Mouse (Mus musculus) heart, embryonic 11.5 days (tissue): ENCODE results near the gene Hoxa13. TPM values are rescaled to one million over a fixed set of nuclear protein-coding genes. Genes with fewer than 3 reads are reported as not detected.

Experiments used
- ATAC-seq: fragments of 200-750 bp; cut with Nextera tagmentation; replicated peaks from 2 replicates; pipeline ENCODE4 v1.8.0; 2017; ENCODE audit warnings: moderate library complexity; ENCODE audit not compliant: insufficient number of reproducible peaks, low FRiP score, low TSS enrichment
- H3K27ac ChIP-seq: fragments of 300-500 bp; sonication (generic); 2 replicates; pipeline ENCODE4 v1.5.1; 2014; ENCODE audit warnings: mild to moderate bottlenecking, low read depth, low read length
- H3K27me3 ChIP-seq: fragments of 300-500 bp; sonication (generic); 2 replicates; pipeline ENCODE4 v1.6.1; 2014; ENCODE audit warnings: mild to moderate bottlenecking, low read length, mixed read lengths; ENCODE audit not compliant: control insufficient read depth, insufficient read depth
- H3K36me3 ChIP-seq: fragments of 300-500 bp; sonication (generic); 2 replicates; pipeline ENCODE4 v1.6.1; 2014; ENCODE audit warnings: mild to moderate bottlenecking, low read length, moderate library complexity, mixed read lengths; ENCODE audit not compliant: control insufficient read depth, insufficient read depth
- H3K4me1 ChIP-seq: fragments of 300-500 bp; sonication (generic); 2 replicates; pipeline ENCODE4 v1.6.1; 2014; ENCODE audit warnings: low read length; ENCODE audit not compliant: control insufficient read depth, insufficient read depth
- H3K4me2 ChIP-seq: fragments of 300-500 bp; sonication (generic); 2 replicates; pipeline ENCODE4 v1.6.1; 2014; ENCODE audit warnings: mild to moderate bottlenecking, moderate library complexity
- H3K4me3 ChIP-seq: fragments of 300-500 bp; sonication (generic); 2 replicates; pipeline ENCODE4 v1.5.1; 2014; ENCODE audit warnings: low read depth, low read length
- H3K9ac ChIP-seq: fragments of 300-500 bp; sonication (generic); 2 replicates; pipeline ENCODE4 v1.6.1; 2014; ENCODE audit warnings: mild to moderate bottlenecking, low read depth, low read length, moderate library complexity
- H3K9me3 ChIP-seq: fragments of 300-500 bp; sonication (generic); replicated peaks from 2 replicates; pipeline ENCODE4 v1.6.1; 2016; ENCODE audit warnings: low read length; ENCODE audit not compliant: control insufficient read depth
- WGBS: fragments of 180-500 bp; shearing (Covaris S2); extraction: QIAGEN DNeasy Blood & Tissue Kit; methylation state at CpG from one replicate; pipeline ENCODE4 v1.1.7; 2014; ENCODE audit not compliant: insufficient replicate concordance; 5-methylcytosine and 5-hydroxymethylcytosine counted together
- polyA plus RNA-seq: library from polyadenylated mRNA; unstranded; fragments of >200 nt; fragmentation: Nextera tagmentation; extraction: Ambion mirVana; gene quantifications from 2 replicates; pipeline ENCODE4 v1.2.1, GENCODE M21; 2014

The Hoxa13 gene
- polyA plus RNA-seq, 1 experiment from 2014 or later: not detected

GRCm38 (mm10) chr6:52259081-52259790 lies 1.4 kb downstream of the Hoxa13 start:
- Histone ChIP-seq H3K4me1 (no peaks in the 10 kb centered on the region; the same call in 1 of the 2 replicates), H3K9me3 (no peaks in the 10 kb centered on the region), H3K36me3 (no peaks in the 10 kb centered on the region), H3K9ac (no peak overlapping the region), H3K27me3 (peaks cover 88% of the 10 kb centered on the region), H3K4me3 (peak overlapping the region; percentile 52; the same call in 1 of the 2 replicates), H3K27ac (no peak overlapping the region), H3K4me2 (no peak overlapping the region; the same call in 1 of the 2 replicates)
- WGBS: 3% methylated on average over 24 of the region's 25 CpGs
- ATAC-seq: no peak

DNA sequence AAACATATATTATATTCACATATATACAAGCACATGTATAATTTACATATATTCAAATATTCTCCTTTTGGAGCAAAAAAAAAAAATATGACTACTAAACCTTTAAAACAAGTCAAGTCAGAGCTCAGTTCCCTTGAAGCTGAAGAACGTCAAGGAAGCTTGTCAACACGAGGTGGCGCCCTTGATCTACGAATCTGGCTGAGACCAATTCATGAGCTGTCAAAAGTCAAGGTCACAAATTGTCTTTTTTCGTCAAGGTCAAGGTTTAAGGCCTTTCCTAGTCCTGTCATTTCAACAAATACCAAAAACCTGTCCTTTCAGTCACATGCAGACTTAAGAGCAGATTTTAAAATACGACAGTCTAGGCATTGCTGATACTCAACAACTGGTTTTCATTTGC lies 3.7 kb downstream of the Hoxa13 start:
- no peaks in the 10 kb centered on the region for H3K36me3 ChIP-seq
- H3K27ac ChIP-seq: no peak overlapping the region
- no peak overlapping the region for H3K9ac ChIP-seq
- no peaks in the 10 kb centered on the region for H3K9me3 ChIP-seq
- no peak overlapping the region for H3K4me3 ChIP-seq
- WGBS: 0% methylated on average over 6 of the region's 6 CpGs
- no peaks in the 10 kb centered on the region; the same call in 1 of the 2 replicates for H3K4me1 ChIP-seq
- no peak for ATAC-seq
- H3K4me2 ChIP-seq: no peak overlapping the region
- peaks cover 88% of the 10 kb centered on the region for H3K27me3 ChIP-seq

- peak overlapping the region; percentile 24 for H3K4me2 ChIP-seq
- no peak overlapping the region for H3K9ac ChIP-seq
These were observed 6.9 kb downstream of the Hoxa13 start for GRCm38 (mm10) chr6:52253511-52254500.

GRCm38 (mm10) chr6:52252775-52253376 lies 7.8 kb downstream of the Hoxa13 start:
- Histone ChIP-seq H3K9ac (no peak overlapping the region), H3K36me3 (no peaks in the 10 kb centered on the region), H3K4me3 (no peak overlapping the region), H3K27ac (no peak overlapping the region), H3K27me3 (peaks cover 87% of the 10 kb centered on the region), H3K9me3 (no peaks in the 10 kb centered on the region), H3K4me1 (no peaks in the 10 kb centered on the region), H3K4me2 (peak overlapping the region; percentile 24; the same call in 1 of the 2 replicates)
- under 1% methylated on average over 34 of the region's 35 CpGs for WGBS
- no peak for ATAC-seq

More at GRCm38 (mm10) chr6:52253511-52254500, 6.9 kb downstream of the Hoxa13 start:
- 1% methylated on average over 59 of the region's 59 CpGs for WGBS
- Histone ChIP-seq H3K36me3 (no peaks in the 10 kb centered on the region), H3K4me1 (no peaks in the 10 kb centered on the region), H3K27ac (no peak overlapping the region), H3K4me3 (0 out of 2 replicates have a peak overlapping the region, but pooled peaks have one; percentile 2), H3K27me3 (peaks cover 87% of the 10 kb centered on the region), H3K9me3 (no peaks in the 10 kb centered on the region)
- ATAC-seq: no peak

GRCm38 (mm10) chr6:52252016-52252774 lies 8.5 kb downstream of the Hoxa13 start:
- no peaks in the 10 kb centered on the region for H3K36me3 ChIP-seq
- peaks cover 87% of the 10 kb centered on the region for H3K27me3 ChIP-seq
- no peak overlapping the region for H3K4me2 ChIP-seq
- 1% methylated on average over 24 of the region's 24 CpGs for WGBS
- no peaks in the 10 kb centered on the region for H3K4me1 ChIP-seq
- H3K27ac ChIP-seq: no peak overlapping the region
- H3K4me3 ChIP-seq: no peak overlapping the region
- H3K9me3 ChIP-seq: no peaks in the 10 kb centered on the region
- H3K9ac ChIP-seq: no peak overlapping the region
- ATAC-seq: no peak

DNA sequence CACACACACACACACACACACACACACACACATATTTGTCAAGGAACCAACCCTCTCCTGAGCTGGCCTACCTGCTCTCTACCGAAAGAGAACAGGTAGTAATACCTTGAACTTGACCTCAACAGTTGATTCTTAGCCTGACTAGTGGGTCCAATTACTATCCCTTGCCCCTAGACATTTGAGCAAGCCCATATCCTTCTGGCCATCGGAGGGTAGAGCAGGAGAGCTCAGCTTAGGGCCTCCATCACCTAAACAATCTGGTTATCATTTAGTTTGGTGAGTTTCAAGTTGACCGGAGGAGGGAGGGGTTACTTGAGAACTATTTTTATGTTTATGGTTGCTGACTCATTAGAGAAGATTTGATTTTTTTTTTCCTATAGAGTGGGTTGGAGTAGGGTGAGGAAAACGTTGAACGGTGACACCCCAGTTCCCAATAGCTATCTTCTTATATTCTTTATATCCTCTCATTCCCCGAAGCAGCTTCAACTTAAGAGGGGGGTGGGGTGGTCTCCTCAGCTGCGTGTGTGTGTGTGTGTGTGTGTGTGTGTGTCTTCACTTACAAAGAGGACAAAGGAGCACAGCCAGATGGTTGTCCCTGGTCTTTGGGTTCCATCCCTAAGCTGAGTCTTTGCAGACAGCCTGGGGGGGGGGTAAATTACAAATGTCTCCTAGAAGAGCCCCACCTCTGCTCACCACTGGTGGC lies 9.4 kb downstream of the Hoxa13 start:
- no peak overlapping the region for H3K27ac ChIP-seq
- no peaks in the 10 kb centered on the region for H3K36me3 ChIP-seq
- H3K4me1 ChIP-seq: no peaks in the 10 kb centered on the region; the same call in 1 of the 2 replicates
- no peaks in the 10 kb centered on the region for H3K9me3 ChIP-seq
- no peak overlapping the region for H3K4me2 ChIP-seq
- peaks cover 89% of the 10 kb centered on the region for H3K27me3 ChIP-seq
- ATAC-seq: no peak
- 7% methylated on average over 7 of the region's 7 CpGs for WGBS
- H3K9ac ChIP-seq: no peak overlapping the region
- H3K4me3 ChIP-seq: no peak overlapping the region

DNA sequence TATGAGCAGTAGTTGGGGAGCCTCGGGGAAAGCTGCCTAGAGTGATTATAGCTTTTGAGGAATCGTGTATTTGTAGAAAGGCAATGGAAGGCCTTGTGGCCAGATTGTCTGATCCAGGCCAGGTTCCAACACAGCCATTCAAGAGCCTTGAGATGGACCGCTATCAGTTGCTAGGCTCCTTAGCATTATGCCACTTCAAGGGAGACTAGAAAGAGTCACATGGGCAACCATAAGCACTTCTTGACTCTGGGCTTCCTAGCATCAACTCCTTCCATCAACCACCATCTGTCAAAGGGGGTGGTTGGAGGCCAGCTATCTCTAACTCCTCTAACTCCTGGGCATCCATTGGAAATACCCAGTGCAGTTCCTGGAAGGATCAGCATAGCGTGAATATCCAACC lies 10.9 kb downstream of the Hoxa13 start:
- Histone ChIP-seq H3K4me1 (peaks cover 5% of the 10 kb centered on the region; the same call in 1 of the 2 replicates), H3K9ac (no peak overlapping the region), H3K9me3 (no peaks in the 10 kb centered on the region), H3K4me3 (no peak overlapping the region), H3K27ac (no peak overlapping the region), H3K36me3 (no peaks in the 10 kb centered on the region), H3K4me2 (no peak overlapping the region), H3K27me3 (peaks cover 91% of the 10 kb centered on the region)
- WGBS: 3% methylated on average over 4 of the region's 4 CpGs
- no peak for ATAC-seq
